Mouse (Mus musculus) heart, embryonic 14.5 days (tissue): ENCODE results near the gene Pttg1ip. TPM values are rescaled to one million over a fixed set of nuclear protein-coding genes. Genes with fewer than 3 reads are reported as not detected.

ENCODE experiments used
- ATAC-seq: fragments of 200-750 bp; cut with Nextera tagmentation; 2 replicates; pipeline ENCODE4 v1.8.0; 2017; ENCODE audit warnings: low read depth, moderate TSS enrichment; ENCODE audit not compliant: insufficient number of reproducible peaks, insufficient read depth, low FRiP score
- H3K27ac ChIP-seq, 2 experiments: fragments of 200-500 bp in 1 of 2; fragments of 300-500 bp in 1 of 2; sonication (generic) in 1 of 2; replicated peaks in 1 of 2; 2 replicates each; pipeline ENCODE4 v1.5.1; 2012 to 2014; ENCODE audit warnings: low read depth in 2 of 2, low read length in 2 of 2, control low read depth in 1 of 2, mild to moderate bottlenecking in 1 of 2, mixed read lengths in 1 of 2; ENCODE audit not compliant: control insufficient read depth in 1 of 2, insufficient read depth in 1 of 2
- H3K27me3 ChIP-seq: fragments of 300-500 bp; sonication (generic); 2 replicates; pipeline ENCODE4 v1.6.1; 2014; ENCODE audit warnings: mild to moderate bottlenecking, low read length, control low read depth; ENCODE audit not compliant: control insufficient read depth, insufficient read depth
- H3K36me3 ChIP-seq: fragments of 300-500 bp; sonication (generic); 2 replicates; pipeline ENCODE4 v1.6.1; 2014; ENCODE audit warnings: mild to moderate bottlenecking, control low read depth, low read length, mixed read lengths; ENCODE audit not compliant: control insufficient read depth, insufficient read depth
- H3K4me1 ChIP-seq, 2 experiments: fragments of 200-500 bp in 1 of 2; fragments of 300-500 bp in 1 of 2; sonication (generic) in 1 of 2; 2 replicates each; pipeline ENCODE4 v1.6.1; 2012 to 2014; ENCODE audit warnings: low read length in 2 of 2, control low read depth in 1 of 2, mixed read lengths in 1 of 2; ENCODE audit not compliant: control insufficient read depth in 2 of 2, insufficient read depth in 2 of 2
- H3K4me2 ChIP-seq: fragments of 300-500 bp; sonication (generic); 2 replicates; pipeline ENCODE4 v1.6.1; 2014; ENCODE audit warnings: mild to moderate bottlenecking, low read length
- H3K4me3 ChIP-seq, 2 experiments: fragments of 200-500 bp in 1 of 2; fragments of 300-500 bp in 1 of 2; sonication (generic) in 1 of 2; 2 replicates each; pipeline ENCODE4 v1.5.1; 2012 to 2014; ENCODE audit warnings: low read length in 2 of 2, mild to moderate bottlenecking in 2 of 2, control low read depth in 1 of 2, low read depth in 1 of 2, moderate library complexity in 1 of 2; ENCODE audit not compliant: control insufficient read depth in 1 of 2, insufficient read depth in 1 of 2
- H3K9ac ChIP-seq: fragments of 300-500 bp; sonication (generic); 2 replicates; pipeline ENCODE4 v1.6.1; 2014; ENCODE audit warnings: mild to moderate bottlenecking, low read length
- H3K9me3 ChIP-seq: fragments of 300-500 bp; sonication (generic); 2 replicates; pipeline ENCODE4 v1.6.1; 2016; ENCODE audit warnings: low read length, control low read depth; ENCODE audit not compliant: control insufficient read depth
- WGBS: fragments of 180-500 bp; shearing (Covaris S2); extraction: QIAGEN DNeasy Blood & Tissue Kit; methylation state at CpG from one replicate; pipeline ENCODE4 v1.1.7; 2014; 5-methylcytosine and 5-hydroxymethylcytosine counted together
- polyA plus RNA-seq: library from polyadenylated mRNA; unstranded; fragments of >200 nt; fragmentation: Nextera tagmentation; extraction: Ambion mirVana; gene quantifications from 2 replicates; pipeline ENCODE4 v1.2.1, GENCODE M21; 2014

The Pttg1ip gene
- polyA plus RNA-seq, 1 experiment from 2014 or later: 128 TPM

DNA sequence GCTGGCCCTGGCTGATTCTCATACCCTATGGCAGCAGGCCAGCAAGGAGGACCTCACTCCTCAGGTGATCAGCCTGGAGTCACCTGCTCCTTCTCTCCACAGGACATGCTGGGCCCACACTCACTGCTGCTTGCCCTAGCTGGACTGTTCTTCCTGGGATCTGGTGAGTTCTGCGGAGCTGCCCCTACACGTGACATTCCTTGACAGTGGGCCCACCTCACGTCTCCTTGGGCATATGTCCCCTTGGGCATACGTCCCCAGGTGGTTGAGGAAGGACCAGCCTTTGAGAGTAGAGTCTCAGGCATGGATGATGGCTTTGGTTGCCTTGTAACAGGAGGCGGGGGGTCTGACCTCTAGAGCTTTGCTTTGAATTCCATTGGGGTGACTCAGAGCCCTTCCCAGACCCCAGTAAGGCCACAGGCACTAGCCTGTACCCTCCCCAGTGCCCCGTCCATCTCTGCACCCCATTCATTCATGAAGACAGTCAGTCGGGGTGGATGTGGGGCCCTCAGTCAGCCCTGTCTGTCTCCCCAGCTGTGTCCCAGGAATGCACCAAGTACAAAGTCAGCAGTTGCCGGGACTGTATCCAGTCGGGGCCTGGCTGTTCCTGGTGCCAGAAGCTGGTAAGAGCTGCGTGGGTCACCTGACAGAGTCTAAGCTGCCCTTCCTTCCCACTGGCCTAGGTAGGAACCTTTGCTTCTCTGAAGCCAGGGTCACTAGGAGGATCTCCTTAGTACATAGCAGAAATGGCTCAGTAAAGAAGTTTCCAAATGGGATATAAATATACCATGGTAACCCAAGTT lies 39.5 kb upstream of the Pttg1ip start:
- no peaks in the 10 kb centered on the region for H3K27me3 ChIP-seq
- H3K4me1 ChIP-seq: peaks cover 5 to 6% of the 10 kb centered on the region in 2 experiments; a peak in 2 of 4 replicates
- H3K36me3 ChIP-seq: no peaks in the 10 kb centered on the region
- 70% methylated on average over 10 of the region's 10 CpGs for WGBS
- no peak overlapping the region for H3K4me3 ChIP-seq
- no peak overlapping the region for H3K4me2 ChIP-seq
- ATAC-seq: no peak
- H3K9me3 ChIP-seq: no peaks in the 10 kb centered on the region
- no peak overlapping the region for H3K9ac ChIP-seq
- no peak overlapping the region for H3K27ac ChIP-seq

DNA sequence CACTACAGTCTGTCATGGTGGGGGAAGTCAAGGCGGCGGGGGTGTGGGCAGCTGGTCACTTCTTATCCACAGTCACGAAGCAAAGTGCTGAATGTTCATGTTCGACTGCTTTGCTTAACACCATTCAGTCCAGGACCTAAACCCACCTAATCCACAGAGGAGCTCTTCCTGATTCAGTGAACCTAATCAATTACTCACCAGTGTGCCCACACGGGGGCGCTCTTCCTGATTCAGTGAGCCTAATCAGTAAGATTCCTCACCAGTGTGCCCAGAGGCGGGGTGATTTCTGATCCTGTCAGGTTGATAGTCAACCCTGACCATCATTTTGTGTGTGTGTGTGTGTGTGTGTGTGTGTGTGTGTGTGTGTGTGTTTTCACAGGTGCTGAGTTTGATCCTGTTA lies 38.3 kb upstream of the Pttg1ip start:
- no peak overlapping the region for H3K27ac ChIP-seq
- no peaks in the 10 kb centered on the region for H3K27me3 ChIP-seq
- no peaks in the 10 kb centered on the region for H3K36me3 ChIP-seq
- no peaks in the 10 kb centered on the region for H3K9me3 ChIP-seq
- H3K4me3 ChIP-seq: no peak overlapping the region
- H3K4me2 ChIP-seq: no peak overlapping the region
- no peak for ATAC-seq
- H3K4me1 ChIP-seq: peaks cover 5 to 6% of the 10 kb centered on the region in 2 experiments; a peak in 2 of 4 replicates
- no peak overlapping the region for H3K9ac ChIP-seq
- WGBS: 42% methylated on average over 7 of the region's 7 CpGs

DNA sequence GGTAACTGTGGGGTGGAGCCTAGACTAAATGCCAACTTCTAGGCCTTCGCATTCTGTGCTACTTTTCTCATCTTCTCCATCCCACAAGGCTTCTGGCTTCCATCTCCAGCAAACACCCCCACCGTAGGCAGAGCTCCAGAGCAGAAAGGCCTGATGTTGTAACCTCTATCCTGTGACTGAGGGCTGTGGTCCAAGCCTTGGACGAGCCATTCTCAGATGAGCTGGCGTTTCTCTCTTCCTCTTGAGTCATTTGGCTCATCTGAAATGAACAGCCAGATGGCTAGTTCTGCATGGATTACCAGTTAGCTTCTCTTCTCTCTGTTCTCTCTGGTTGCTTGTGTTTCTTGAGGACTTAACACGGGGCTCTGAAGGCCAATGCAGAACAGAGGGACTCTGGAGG lies 36.6 kb upstream of the Pttg1ip start:
- H3K9me3 ChIP-seq: no peaks in the 10 kb centered on the region
- no peak overlapping the region for H3K9ac ChIP-seq
- H3K4me2 ChIP-seq: no peak overlapping the region
- H3K4me3 ChIP-seq: no peak overlapping the region
- H3K27me3 ChIP-seq: no peaks in the 10 kb centered on the region
- WGBS: 74% methylated on average over 5 of the region's 5 CpGs
- no peak for ATAC-seq
- no peaks in the 10 kb centered on the region for H3K36me3 ChIP-seq
- peaks cover 0 to 4% of the 10 kb centered on the region in 2 experiments; a peak in 1 of 4 replicates for H3K4me1 ChIP-seq
- no peak overlapping the region for H3K27ac ChIP-seq

DNA sequence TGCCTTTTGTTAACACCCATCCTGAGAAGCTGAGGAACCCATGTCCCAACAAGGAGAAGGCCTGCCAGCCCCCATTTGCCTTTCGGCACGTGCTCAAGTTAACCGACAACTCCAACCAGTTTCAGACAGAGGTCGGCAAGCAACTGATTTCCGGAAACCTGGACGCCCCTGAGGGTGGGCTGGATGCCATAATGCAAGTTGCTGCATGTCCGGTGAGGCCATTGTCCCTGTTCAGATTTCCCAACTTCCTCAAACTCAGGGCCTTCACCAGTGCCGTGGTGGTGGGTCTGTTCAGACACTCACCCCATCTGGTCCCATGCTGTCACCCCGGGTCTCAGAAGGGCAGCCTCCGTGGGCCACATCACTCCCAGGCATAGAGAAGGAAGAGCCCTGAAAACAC lies 32.9 kb upstream of the Pttg1ip start:
- WGBS: 69% methylated on average over 10 of the region's 10 CpGs
- Histone ChIP-seq H3K4me1 (0 out of 4 replicates have a peak, but pooled peaks cover 0 to 4% of the 10 kb centered on the region in 2 experiments), H3K27ac (no peak overlapping the region), H3K4me3 (no peak overlapping the region), H3K4me2 (no peak overlapping the region), H3K9ac (no peak overlapping the region), H3K9me3 (no peaks in the 10 kb centered on the region), H3K36me3 (no peaks in the 10 kb centered on the region), H3K27me3 (no peaks in the 10 kb centered on the region)
- no peak for ATAC-seq

DNA sequence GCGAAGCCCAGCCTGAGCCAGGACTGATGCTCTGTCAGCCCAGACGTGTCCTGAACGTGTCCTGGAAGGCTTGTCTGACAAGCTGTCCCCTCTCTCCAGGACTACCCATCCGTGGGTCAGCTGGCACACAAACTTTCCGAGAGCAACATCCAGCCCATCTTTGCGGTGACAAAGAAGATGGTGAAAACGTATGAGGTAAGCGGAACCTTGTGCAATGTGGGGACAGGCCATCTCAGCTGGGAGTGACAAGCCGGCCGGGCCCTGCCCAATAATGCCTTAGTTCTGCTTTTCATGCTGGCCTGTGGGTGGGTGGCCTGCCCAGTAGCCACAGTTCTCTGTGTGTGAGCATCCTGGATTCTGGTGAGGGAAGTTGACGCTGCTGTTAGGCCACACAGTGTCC lies 30.6 kb upstream of the Pttg1ip start:
- no peak overlapping the region for H3K27ac ChIP-seq
- no peak overlapping the region for H3K9ac ChIP-seq
- H3K4me3 ChIP-seq: no peak overlapping the region
- H3K27me3 ChIP-seq: no peaks in the 10 kb centered on the region
- H3K9me3 ChIP-seq: no peaks in the 10 kb centered on the region
- 0 out of 4 replicates have a peak, but pooled peaks cover 0 to 4% of the 10 kb centered on the region in 2 experiments for H3K4me1 ChIP-seq
- H3K36me3 ChIP-seq: no peaks in the 10 kb centered on the region
- H3K4me2 ChIP-seq: no peak overlapping the region
- 75% methylated on average over 11 of the region's 11 CpGs for WGBS
- ATAC-seq: no peak

DNA sequence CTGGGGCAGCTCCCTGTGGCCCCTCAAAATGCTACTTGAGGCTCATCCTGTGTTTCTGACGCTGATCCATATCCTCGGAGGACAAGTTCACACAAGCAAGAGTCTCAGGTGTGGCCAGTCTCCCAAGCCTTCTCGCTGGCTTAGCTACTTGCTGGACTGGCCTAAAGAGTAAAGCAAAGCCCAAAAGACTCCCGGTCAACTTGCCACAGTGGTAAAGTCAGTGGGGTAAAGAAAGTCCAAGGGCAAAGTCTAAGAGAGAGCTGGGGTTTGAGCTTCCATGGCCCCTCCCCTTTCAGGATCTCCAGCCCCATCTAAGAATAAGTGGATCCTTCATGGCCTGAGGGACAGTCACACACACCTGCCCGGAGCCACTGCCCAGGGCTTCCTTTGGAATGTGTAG lies 29.4 kb upstream of the Pttg1ip start:
- Histone ChIP-seq H3K9me3 (no peaks in the 10 kb centered on the region), H3K36me3 (no peaks in the 10 kb centered on the region), H3K4me3 (no peak overlapping the region), H3K27me3 (no peaks in the 10 kb centered on the region), H3K9ac (no peak overlapping the region), H3K4me1 (0 out of 4 replicates have a peak, but pooled peaks cover 0 to 4% of the 10 kb centered on the region in 2 experiments), H3K27ac (no peak overlapping the region), H3K4me2 (no peak overlapping the region)
- WGBS: 85% methylated on average over 5 of the region's 5 CpGs
- no peak for ATAC-seq

DNA sequence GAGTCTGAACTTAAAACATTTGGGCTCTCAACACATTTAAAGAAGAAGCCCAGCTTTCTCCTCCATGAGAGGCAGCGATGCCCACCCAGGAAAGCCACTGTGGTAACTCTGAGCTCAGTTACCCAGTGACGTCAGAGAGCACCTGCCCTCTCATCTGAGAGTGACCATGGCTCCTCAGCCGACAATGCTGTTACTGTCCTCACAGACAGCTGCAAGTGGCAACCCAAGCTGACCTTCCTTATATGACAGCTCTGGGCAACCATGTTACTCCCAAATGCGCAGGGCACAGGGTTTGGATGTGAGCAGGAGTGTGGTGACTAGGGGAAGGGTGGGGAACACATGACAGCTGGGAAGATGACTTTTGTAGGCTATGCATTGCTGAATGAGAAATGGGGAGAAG lies 28.2 kb upstream of the Pttg1ip start:
- Histone ChIP-seq H3K27ac (no peak overlapping the region), H3K4me1 (0 out of 4 replicates have a peak, but pooled peaks cover 0 to 4% of the 10 kb centered on the region in 2 experiments), H3K9me3 (no peaks in the 10 kb centered on the region), H3K36me3 (no peaks in the 10 kb centered on the region), H3K9ac (no peak overlapping the region), H3K4me2 (no peak overlapping the region), H3K27me3 (no peaks in the 10 kb centered on the region), H3K4me3 (no peak overlapping the region)
- ATAC-seq: no peak
- WGBS: 66% methylated on average over 4 of the region's 4 CpGs
